Mouse (Mus musculus): ENCODE results near the gene Galnt16.

DNA sequence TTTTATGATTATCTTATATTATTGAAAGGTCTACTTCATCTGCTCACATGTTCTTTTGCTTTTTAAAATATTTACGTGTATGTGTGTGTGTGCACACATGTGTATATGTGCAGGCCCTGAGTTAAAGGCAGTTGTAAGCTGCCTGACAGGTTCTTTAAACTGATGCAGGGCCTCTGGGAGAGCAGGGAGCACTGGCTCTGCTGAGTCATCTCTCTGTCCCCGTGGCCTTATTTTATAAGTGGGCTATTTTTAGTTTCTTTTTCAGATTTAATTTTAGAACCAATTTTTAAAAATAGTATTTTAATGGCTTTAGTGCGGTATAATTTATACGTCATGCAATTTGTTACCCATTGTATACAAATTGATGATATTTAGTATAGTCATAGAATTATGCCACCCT, 46.2 kb upstream of the Galnt16 start:
- no peak for TF ChIP-seq POLR2A (IDR thresholded peaks at IDR 0.05; ENCODE audit: borderline replicate concordance, extremely low read depth, insufficient read depth, insufficient read length, poor library complexity, severe bottlenecking)
- no peak for TF ChIP-seq CTCF (IDR thresholded peaks at IDR 0.05; ENCODE audit: borderline replicate concordance, extremely low read depth, insufficient read depth, insufficient read length)
